Comparison of ENCODE assay signal across 26 mouse cellular contexts in the genomic region with DNA sequence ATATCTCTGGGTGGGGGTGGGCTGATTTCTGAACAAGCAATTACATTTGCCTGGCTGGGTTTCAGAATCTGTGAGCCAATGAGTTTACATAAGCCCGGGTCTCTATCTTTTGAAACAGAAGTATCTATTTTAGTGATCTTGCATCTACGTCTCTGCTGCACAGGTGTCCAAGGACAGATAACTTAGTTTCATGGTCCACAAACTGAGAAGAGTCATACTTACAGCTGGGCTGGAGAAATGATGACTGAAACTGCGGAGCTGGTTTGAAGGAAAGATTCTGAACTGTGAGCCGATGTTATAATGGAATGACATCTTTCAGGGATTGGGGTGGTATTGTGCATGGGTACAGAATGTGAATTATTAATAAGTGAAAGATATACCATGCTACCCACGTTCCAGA.
"Had no signal": no experiment of that assay in that cellular context is flagged by ENCODE, and none has a peak within 500 bp of the region (broad histone marks: within the 10 kb centered on the region; RNA-seq: fewer than 3 reads in every experiment).

No protein-coding gene starts in this region.

- H3K4me1 ChIP-seq: embryonic facial prominence, embryonic 12.5 days; forebrain, embryonic 10.5 days; forebrain, embryonic 12.5 days; forebrain, embryonic 13.5 days; forebrain, embryonic 15.5 days had no signal

- H3K9ac ChIP-seq: embryonic facial prominence, embryonic 12.5 days; embryonic facial prominence, embryonic 13.5 days; embryonic facial prominence, embryonic 15.5 days; forebrain, embryonic 12.5 days; forebrain, embryonic 13.5 days; forebrain, embryonic 15.5 days; forebrain, postnatal 0 days had no signal

- H3K27me3 ChIP-seq: embryonic facial prominence, embryonic 13.5 days; embryonic facial prominence, embryonic 15.5 days; forebrain, embryonic 12.5 days; forebrain, embryonic 13.5 days; forebrain, embryonic 15.5 days had no signal

- DNase-seq: cerebellum, adult 9-10 months; cerebellum, adult 9-11 months; cerebellum, postnatal 14 days; cerebellum, postnatal 25 days; cerebellum, postnatal 36 days; embryo, embryonic 11 days; forebrain, postnatal 0 days; gastrocnemius, adult 2 months; gastrocnemius, postnatal 10 days; gastrocnemius, postnatal 14 days; gastrocnemius, postnatal 25 days; gastrocnemius, postnatal 36 days; heart, adult 11 months; heart, adult 18-20 months; heart, adult 2 months had no signal

- H3K4me3 ChIP-seq: embryonic facial prominence, embryonic 10.5 days; embryonic facial prominence, embryonic 12.5 days; embryonic facial prominence, embryonic 13.5 days; embryonic facial prominence, embryonic 15.5 days; erythroblast, embryonic 14.5 days; forebrain, embryonic 10.5 days; forebrain, embryonic 12.5 days; forebrain, embryonic 13.5 days; forebrain, embryonic 15.5 days; gastrocnemius, adult 2 months; heart, adult 2 months; heart, embryonic 10.5 days had no signal

- H3K36me3 ChIP-seq: embryonic facial prominence, embryonic 10.5 days; embryonic facial prominence, embryonic 12.5 days; embryonic facial prominence, embryonic 13.5 days; embryonic facial prominence, embryonic 15.5 days; forebrain, embryonic 10.5 days; forebrain, embryonic 12.5 days; forebrain, embryonic 15.5 days; heart, embryonic 10.5 days had no signal

- ATAC-seq: forebrain, embryonic 13.5 days; forebrain, embryonic 14.5 days; forebrain, embryonic 15.5 days; forebrain, postnatal 0 days had no signal

- H3K9me3 ChIP-seq: embryonic facial prominence, embryonic 10.5 days; embryonic facial prominence, embryonic 12.5 days; embryonic facial prominence, embryonic 13.5 days; embryonic facial prominence, embryonic 15.5 days; forebrain, embryonic 10.5 days; forebrain, embryonic 12.5 days; forebrain, embryonic 13.5 days; forebrain, embryonic 15.5 days; heart, embryonic 10.5 days had no signal

- H3K4me2 ChIP-seq: embryonic facial prominence, embryonic 12.5 days; embryonic facial prominence, embryonic 13.5 days; embryonic facial prominence, embryonic 15.5 days; forebrain, embryonic 12.5 days; forebrain, embryonic 13.5 days; forebrain, embryonic 15.5 days had no signal

- H3K27ac ChIP-seq: embryonic facial prominence, embryonic 10.5 days; embryonic facial prominence, embryonic 12.5 days; embryonic facial prominence, embryonic 13.5 days; embryonic facial prominence, embryonic 15.5 days; forebrain, embryonic 10.5 days; forebrain, embryonic 12.5 days; forebrain, embryonic 13.5 days; forebrain, embryonic 15.5 days; gastrocnemius, adult 2 months; heart, adult 2 months; heart, embryonic 10.5 days had no signal
